Mouse (Mus musculus) neutrophil, adult 65 days (primary cell): ENCODE measurements around the gene Naa20. TPM values are rescaled to one million over a fixed set of nuclear protein-coding genes. Genes with fewer than 3 reads are reported as not detected.

ENCODE experiments used
- total RNA-seq: library from RNA; stranded (reverse); gene quantifications from 2 replicates; pipeline ENCODE4 v1.2.4, GENCODE M21; 2023

The Naa20 gene
- total RNA-seq, result 18.0 and 22.5 TPM in 2 replicates

GRCm38 (mm10) chr2:145901861-145902260, at the start of gene Naa20:
Gene Naa20, plus strand, starts transcription at chr2:145902099.

GRCm38 (mm10) chr2:145934339-145935231, 32.7 kb downstream of the Naa20 start, which contains the start of the genes Cfap61 and Crnkl1:
Gene Cfap61, plus strand, starts transcription at chr2:145934784.
Gene Crnkl1, minus strand, starts transcription at chr2:145935014.

Other genes with a start within 250 kb of the Naa20 start
- 69.9 and 84.6 TPM in 2 replicates for gene Rin2, start 226.9 kb upstream of the Naa20 start, total RNA-seq
- not detected in 2 replicates for gene Cfap61, start 32.7 kb downstream of the Naa20 start, total RNA-seq
- gene Crnkl1, start 32.9 kb downstream of the Naa20 start, total RNA-seq, result 79.7 and 100 TPM in 2 replicates